Mouse (Mus musculus) heart, postnatal 0 days (tissue): ENCODE measurements at regions not wholly inside any gene's neighbourhood (a gene's known extent, or its start where the extent isn't known, plus 50 kb on each side); places are given as distances from the start of the nearest gene placed in this dataset.

Source experiments
- CTCF ChIP-seq: IDR thresholded peaks from 2 replicates; pipeline ENCODE4 v1.5.1; 2016; ENCODE audit warnings: antibody characterized with exemption, control low read depth, low read depth
- EP300 ChIP-seq: IDR thresholded peaks from 2 replicates; pipeline ENCODE4 v1.6.1; 2016; ENCODE audit warnings: antibody characterized with exemption, low read depth

DNA sequence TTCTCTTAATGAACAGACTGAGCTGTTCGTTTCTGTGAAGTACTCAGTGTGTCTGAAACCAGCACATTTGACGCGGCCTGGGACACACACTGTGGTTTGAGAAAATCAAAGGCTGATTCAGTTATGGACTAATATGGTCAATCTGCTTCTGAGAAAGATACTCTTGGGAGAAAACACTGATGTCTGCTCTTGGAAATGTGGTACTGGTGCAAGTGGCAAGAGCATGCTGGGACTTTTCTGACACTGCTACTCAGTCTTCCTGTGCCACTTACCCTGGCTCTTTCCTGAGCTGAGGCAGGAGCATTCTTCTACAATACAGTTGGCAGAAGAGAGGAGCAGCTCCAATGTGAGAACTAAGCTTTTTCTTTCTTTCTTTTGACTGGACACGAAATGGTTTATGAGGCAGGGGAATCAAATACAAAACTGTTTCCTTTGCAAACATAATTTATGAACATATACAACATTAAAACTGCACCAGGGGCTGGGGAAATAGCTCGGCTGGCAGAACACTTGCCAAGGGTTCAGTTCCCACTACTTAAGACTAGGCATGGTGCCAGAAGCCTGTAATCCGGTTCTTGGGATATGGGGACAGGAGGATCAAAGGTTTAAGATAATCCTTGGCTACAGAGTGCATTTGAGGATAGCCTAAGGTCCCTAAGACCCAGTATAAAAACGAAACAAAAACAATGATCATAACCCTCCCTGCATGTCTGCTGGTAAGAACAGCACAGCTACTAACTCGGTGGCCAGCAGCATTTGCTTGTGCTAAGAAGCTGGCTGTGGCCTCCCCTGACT, 173.7 kb upstream of the Klf14 start:
- TF ChIP-seq CTCF: no peak
- TF ChIP-seq EP300: no peak
